Mouse (Mus musculus) mouse embryonic stem cell (cell line): ENCODE data around the gene Rnf150.

Experiments
- in situ Hi-C, 2 experiments: fragments of 300-500 bp; cut with MboI; formaldehyde crosslinking; loops; 1 replicate in 1 of 2; 3 replicates in 1 of 2; pipeline ENCODE4 v1.14.3; 2019 to 2020; ENCODE audit warnings: low sequenced_read_pairs in 2 of 2, low pct_unique_long_range_greater_than_20kb in 1 of 2, mixed read lengths in 1 of 2; ENCODE audit not compliant: unreplicated experiment in 1 of 2

Gene Rnf150

DNA sequence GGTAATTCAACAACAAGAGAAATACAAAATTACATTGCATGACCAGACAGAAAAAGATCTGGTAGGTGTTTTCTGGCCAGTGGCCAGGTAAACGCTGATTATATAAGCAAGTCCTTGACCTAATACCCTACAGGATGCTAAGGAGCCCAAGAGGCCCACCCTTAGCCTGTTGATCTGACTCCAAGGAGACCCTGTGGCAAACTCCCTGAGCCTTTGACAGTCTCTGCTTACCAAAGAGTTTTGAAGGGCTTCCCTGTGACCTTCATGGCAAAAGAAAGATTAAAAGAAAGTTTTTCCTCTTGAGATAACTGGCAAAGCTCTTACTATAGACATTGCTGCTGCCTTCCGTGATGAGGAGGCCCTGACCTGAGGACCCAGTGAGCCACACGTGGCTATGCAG is 222.4 kb downstream of the Rnf150 start:
- in situ Hi-C loops, result loop anchor here (5.0 to 25.0 kb wide), 2 partner anchors 223 to 723 kb away; partner anchors contain the start of gene Rnf150 (in 2 of the 2)

DNA sequence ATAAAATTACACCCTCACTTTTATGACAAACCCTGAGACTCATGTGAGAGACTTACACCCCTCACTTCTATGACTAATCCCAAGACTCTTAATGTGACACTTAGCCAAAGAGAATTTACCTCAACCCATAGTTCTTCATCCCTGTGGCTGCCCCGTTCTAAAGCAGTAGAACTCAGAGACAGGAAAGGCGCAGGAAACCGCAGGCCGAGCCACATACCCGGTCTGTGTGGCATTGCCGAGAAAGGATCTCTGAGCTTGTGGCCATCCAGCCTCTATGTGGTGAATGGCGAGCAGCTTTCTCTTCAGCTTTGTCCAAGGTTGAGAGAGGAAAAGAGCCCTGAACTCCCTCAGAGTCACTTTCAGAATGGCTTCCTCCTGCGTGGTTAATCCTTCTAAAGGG is 223.5 kb downstream of the Rnf150 start:
- in situ Hi-C loops, result loop anchor here (5.0 to 25.0 kb wide), 2 partner anchors 224 to 724 kb away; partner anchors contain the start of gene Rnf150 (in 2 of the 2)

DNA sequence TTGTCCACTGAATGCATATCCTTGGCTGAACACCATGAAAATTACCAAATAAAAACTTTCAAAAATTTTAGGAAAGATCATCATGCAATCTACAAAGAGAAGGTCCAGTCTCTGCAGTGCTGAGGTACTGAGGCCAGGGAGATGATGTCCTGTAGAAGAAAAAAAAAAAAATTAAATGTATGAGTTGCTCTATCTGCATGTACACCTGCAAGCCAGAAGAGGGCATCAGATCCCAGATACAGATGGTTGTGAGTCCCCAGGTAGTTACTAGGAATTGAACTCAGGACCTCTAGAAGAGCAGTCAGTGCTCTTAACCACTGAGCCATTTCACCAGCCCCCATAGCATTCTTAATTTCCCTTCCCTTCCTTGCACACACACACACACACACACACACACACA is 224.4 kb downstream of the Rnf150 start:
- in situ Hi-C loops, result loop anchor here (5.0 to 25.0 kb wide), 2 partner anchors 225 to 725 kb away; partner anchors contain the start of gene Rnf150 (in 2 of the 2)

DNA sequence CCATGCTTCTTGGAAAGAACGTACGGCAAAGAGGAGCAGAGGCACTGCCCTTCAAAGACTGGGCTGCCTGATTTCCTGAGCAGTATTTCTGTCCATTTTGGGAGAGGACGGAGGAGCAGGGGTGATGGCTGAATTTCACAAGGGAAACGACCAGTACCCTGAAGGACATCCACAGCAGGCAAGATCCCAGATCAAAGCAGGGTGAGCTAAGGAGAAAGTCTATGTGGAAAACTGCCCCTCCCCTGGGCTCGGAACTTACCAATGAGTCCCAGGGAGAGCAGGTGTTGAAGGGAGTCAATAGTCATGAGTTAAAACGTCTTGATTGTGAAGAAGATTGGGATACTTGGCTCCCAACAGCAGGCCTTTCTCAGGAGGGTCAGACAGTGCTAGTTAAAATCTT is 225.0 kb downstream of the Rnf150 start:
- in situ Hi-C loops, result loop anchor here (5.0 to 25.0 kb wide), 2 partner anchors 226 to 726 kb away; partner anchors contain the start of gene Rnf150 (in 2 of the 2)

DNA sequence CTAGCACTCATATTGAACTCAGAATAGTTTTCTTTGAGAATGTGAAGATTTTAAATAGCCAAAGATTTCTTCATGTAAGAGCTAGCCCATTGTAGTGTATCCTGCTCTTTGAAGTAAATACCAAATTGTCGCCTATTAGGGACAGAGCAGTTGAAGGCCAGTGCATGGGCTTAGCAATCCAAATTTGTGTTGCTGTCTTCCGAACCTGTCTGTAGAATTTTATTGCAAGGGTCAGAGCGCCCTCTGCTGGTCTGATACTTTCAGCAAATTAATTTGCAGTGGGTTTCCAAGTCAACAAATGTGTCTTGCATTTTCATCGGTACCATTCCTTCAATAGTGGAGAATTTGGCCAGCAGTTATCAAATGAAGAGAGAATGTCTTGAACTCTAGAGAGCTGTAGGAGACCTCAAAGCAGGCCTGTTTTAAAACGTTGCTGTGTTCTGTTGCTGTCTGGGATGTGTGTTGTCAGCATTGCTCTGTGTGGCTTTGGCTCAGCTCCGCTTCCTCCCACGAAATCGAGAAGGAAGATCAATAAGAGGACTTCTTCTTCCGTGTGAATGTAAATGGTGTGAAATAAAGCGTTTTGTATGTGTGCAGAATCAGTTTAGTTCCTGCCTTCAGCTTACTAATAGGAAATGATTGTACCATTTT is 226.3 kb downstream of the Rnf150 start:
- in situ Hi-C loops, result loop anchor here (5.0 to 25.0 kb wide), 2 partner anchors 227 to 727 kb away; partner anchors contain the start of gene Rnf150 (in 2 of the 2)

DNA sequence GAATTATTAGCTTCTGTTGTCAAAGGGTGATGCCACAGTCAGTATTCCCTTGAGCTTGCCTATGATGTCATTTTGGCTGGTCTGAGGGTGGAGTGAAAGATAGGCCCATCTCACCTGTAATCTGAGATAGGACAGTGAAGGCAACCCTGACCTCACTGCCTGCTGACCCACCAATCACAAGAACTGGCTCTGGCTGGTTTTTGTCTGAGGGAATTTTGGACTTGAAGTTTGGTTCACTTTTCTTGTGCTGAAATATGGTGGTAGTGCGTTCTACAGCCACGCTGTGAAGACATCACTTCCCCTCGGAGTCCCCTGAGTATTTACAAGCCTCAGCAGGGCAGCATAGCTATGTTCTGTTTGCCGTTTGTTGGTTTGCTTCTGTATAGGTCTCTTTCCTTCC is 227.3 kb downstream of the Rnf150 start:
- in situ Hi-C loops, result loop anchor here (10.0 to 25.0 kb wide), 2 partner anchors 264 to 728 kb away; no protein-coding TSS in a partner anchor

DNA sequence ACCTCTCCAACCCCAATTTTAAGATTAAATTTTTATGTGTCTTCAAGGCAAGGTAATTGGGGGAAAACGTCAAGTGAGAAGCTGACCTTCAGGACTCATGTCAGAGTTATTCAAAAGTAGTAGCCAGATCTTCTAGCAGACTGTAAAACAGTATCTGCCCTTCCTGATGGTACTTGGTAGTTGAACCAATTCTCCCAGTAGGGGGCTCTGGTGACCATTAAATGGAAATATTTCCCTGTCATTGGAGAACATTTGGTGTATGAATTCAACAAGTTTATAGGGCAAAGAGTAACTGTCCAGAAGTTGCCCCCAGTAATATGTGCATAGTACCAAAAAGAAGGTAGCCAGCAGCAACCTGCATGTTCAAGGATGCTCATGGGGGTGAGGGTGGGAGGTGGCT is 236.9 kb downstream of the Rnf150 start:
- in situ Hi-C loops, result loop anchor here in 1 of 2 experiments (5.0 kb wide), 1 partner anchor 72 kb away; no protein-coding TSS in a partner anchor

DNA sequence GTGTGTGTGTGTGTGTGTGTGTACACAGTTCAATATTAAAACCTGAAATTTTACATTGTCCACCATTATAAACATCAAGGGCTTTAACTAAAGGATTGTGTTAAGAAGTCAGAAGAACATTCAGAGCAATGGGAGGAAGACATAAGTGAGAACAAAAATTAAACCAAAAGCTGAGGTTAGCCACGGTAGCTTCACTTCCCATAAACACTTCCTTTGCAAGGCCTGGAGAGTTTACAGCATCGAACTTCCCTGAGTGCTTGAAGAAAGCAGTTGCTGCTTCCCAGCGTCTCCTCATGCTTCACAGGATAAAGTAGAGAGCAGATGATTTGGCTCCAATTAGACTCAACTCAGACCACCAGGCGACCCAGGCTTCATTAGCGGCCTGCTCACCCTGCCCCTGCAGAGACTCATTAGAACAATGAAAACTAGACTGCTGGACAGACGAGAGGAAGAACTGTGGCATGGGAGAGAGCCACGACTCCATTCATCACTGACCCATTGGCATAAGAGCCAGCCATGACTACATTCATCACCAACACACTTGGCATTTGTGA is 239.9 kb downstream of the Rnf150 start:
- in situ Hi-C loops, result loop anchor here in 1 of 2 experiments (5.0 kb wide), 1 partner anchor 69 kb away; no protein-coding TSS in a partner anchor

DNA sequence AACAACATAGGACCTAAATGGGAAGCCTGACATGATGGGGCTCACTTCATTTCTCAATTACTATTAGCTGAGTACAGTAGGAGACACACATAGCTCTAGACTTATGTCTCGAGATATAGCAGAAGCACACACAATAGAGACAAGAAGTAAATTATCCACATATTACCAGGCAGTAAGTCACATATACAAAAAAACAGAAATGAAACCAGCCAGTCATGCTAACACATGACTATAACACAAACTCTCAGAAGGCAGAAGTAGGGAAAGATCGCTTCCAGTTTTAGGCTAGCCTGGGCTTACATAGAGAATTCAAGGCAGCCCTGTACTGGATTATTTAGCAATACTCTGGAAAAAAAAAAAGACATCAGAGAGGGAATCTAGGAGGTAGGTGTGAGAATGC is 240.8 kb downstream of the Rnf150 start:
- in situ Hi-C loops, result loop anchor here in 1 of 2 experiments (5.0 kb wide), 1 partner anchor 68 kb away; no protein-coding TSS in a partner anchor

DNA sequence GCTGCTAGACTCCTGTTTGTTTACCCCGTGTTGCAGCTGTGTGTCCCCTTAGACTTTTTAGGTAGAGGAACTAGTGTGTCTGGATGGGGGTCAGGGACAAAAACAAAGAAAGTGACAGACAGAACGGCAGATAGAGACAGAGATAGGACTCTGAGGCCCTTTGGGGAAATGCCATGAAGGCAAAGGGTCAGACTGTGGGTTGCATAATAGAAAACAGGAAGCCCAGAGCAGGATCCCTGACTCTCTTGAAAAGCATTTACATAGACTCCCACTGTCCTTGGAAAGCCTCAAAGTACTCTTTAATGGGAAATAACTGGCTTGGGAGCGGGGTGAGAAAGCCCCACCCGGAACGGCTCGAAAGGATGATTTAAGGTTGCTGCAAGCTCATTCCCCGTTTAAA is 246.6 kb downstream of the Rnf150 start:
- in situ Hi-C loops, result no loop called here

DNA sequence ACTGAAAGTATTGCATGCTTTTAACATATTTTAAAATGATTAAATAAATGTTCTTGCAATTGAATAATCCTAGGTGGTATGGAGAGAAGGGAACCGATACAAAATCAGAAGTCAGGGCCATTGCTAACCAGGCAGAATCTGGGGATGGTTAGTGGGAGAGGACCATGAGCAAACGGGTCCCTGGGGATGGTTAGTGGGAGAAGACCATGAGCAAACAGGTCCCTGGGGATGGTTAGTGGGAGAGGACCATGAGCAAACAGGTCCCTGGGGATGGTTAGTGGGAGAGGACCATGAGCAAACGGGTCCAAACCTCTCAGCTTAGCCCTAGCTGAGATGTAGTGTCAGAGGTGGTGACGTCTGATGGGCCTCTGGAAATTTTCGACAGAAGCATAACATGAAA is 247.0 kb downstream of the Rnf150 start:
- in situ Hi-C loops, result no loop called here

DNA sequence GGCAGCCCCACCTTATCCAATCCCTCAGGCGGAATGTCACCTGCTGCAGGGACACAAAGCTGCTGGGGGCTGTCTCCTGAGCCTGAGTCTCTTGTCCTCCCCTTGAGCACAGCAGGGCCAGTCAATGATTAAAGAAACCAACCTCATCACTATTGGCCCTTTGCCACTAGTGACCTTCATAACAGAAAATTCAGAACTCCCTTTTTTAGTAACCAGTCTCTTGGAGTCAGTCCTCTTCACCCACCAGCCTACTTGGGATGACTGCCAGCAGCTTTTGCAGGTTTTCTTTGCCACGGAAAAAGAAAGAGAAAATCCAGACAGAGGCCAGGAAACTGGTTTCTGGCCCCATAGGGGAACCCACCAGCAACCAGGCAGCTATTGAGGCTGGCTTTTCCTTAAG is 271.9 kb downstream of the Rnf150 start:
- in situ Hi-C loops, result no loop called here

DNA sequence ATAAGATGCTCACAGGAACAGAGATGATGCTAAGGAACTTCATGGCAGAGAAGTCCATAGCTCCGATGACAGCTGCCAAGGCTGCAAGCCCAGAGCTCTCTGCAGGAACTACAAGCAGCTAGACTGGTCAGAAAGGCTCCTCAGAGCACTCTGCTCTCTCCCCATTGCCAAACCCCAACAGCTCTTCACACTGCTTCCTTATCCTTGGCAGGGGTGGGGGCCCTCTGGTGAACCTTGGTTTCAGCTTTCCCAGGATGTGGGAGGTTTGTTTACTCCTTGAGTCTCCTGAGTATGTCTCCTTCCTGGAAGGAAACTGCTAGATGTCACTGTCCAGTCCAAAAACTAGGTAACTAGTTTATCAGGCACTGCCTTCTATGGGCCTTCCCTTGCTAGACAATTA is 276.9 kb downstream of the Rnf150 start:
- in situ Hi-C loops, result no loop called here

DNA sequence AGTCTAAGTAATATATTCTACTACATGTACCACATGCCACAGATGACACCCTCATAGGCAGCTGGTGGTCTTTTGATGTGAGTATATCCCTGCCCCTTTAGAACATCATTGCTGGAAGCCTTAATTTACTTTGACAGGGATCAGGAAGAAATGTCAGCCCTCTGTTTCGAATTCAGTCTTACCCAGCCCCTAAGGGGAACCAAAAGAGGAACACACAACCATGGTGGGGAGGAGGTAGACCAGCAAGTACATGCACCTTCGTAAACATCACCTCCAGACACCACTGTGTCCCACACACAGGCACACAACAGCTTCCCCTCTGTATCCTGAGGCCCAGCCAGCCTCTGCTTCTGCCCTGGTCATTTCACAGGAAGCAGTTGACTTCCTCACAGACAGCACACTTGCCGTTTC is 277.6 kb downstream of the Rnf150 start:
- in situ Hi-C loops, result no loop called here
